ENCODE assay signal across 25 mouse cellular contexts in the genomic region with DNA sequence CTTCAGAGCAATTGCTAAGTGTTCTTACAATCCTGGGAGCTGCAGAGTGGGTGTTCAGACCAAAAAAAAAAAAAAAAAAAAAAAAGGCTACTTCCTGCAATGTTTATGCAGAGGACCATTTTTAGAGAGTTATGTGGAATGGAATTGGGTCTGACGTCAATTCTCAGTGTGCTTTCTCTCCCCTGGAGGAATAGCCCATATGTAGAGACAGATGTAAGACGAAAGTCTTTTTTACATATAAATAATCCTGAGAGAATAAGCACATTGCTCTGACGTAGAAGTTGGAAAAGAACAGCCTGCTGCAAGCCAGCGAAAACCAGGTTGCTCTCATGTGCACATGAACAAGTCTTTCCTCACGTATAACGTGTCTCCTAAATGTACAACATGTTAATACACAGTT. TPM values are rescaled to one million over a fixed set of nuclear protein-coding genes. Genes with fewer than 3 reads are reported as not detected.
DNase-seq lines count a peak whose midpoint lies in the region; ATAC-seq and TF ChIP-seq lines count a peak whose summit lies in the region.
"Had no signal": no experiment of that assay in that cellular context is flagged by ENCODE, and none has a peak within 500 bp of the region (broad histone marks: within the 10 kb centered on the region; RNA-seq: fewer than 3 reads in every experiment).

No protein-coding gene starts in this region.

- intact Hi-C loops in left cerebral cortex, postnatal 36 days (cut with DNase I): no loop called here

- DNase-seq in frontal cortex, adult 2 months (ENCODE audit: extremely low spot score in 1 of 2, low spot score in 1 of 2): peak; percentile 18 to 58
- no peak for DNase-seq in frontal cortex, postnatal 14 days (ENCODE audit: low spot score in 2 of 2)
- DNase-seq in liver, postnatal 0 days: no peak
- peak; percentile 2 for DNase-seq in brain, embryonic 14.5 days (ENCODE audit: low read depth)
- peak; percentile 24 to 32 for DNase-seq in left cerebral cortex, postnatal 36 days (ENCODE audit: low spot score in 2 of 2)
- DNase-seq in hindbrain, embryonic 11.5 days (ENCODE audit: low spot score): no peak
- DNase-seq in heart, adult 8-10 months (ENCODE audit: low spot score): no peak
- DNase-seq: adrenal gland, postnatal 25 days; cerebellum, adult 11-12 months; cerebellum, postnatal 10 days; gastrocnemius, adult 2 months; heart, postnatal 36 days; kidney, adult 8-10 months; kidney, postnatal 10 days; lung, adult 2 months; lung, postnatal 14 days had no signal

- 0 out of 2 replicates have a peak, but pooled peaks cover 7% of the 10 kb centered on the region for H3K9me3 ChIP-seq in liver, embryonic 12.5 days (replicated peaks)
- H3K9me3 ChIP-seq in liver, postnatal 0 days (ENCODE audit: low read length): no peaks in the 10 kb centered on the region
- H3K9me3 ChIP-seq in hindbrain, embryonic 11.5 days (ENCODE audit: control insufficient read depth, low read length): no peaks in the 10 kb centered on the region
- H3K9me3 ChIP-seq: embryonic facial prominence, embryonic 13.5 days; forebrain, embryonic 12.5 days; heart, embryonic 15.5 days; hindbrain, embryonic 15.5 days; limb, embryonic 13.5 days; midbrain, embryonic 12.5 days had no signal

- no peak overlapping the region for H3K9ac ChIP-seq in liver, embryonic 12.5 days
- no peak overlapping the region for H3K9ac ChIP-seq in liver, postnatal 0 days (replicated peaks)
- no peak overlapping the region for H3K9ac ChIP-seq in hindbrain, embryonic 11.5 days (ENCODE audit: low read depth, low read length)
- H3K9ac ChIP-seq: embryonic facial prominence, embryonic 13.5 days; forebrain, embryonic 12.5 days; heart, embryonic 15.5 days; hindbrain, embryonic 15.5 days; limb, embryonic 13.5 days; midbrain, embryonic 12.5 days had no signal

- no peak overlapping the region for H3K4me2 ChIP-seq in liver, embryonic 12.5 days
- no peak overlapping the region for H3K4me2 ChIP-seq in liver, postnatal 0 days (ENCODE audit: low read depth, low read length)
- H3K4me2 ChIP-seq in hindbrain, embryonic 11.5 days (replicated peaks; ENCODE audit: low read depth, low read length): no peak overlapping the region
- H3K4me2 ChIP-seq: embryonic facial prominence, embryonic 13.5 days; forebrain, embryonic 12.5 days; heart, embryonic 15.5 days; hindbrain, embryonic 15.5 days; limb, embryonic 13.5 days; midbrain, embryonic 12.5 days had no signal

- H3K27ac ChIP-seq in liver, embryonic 12.5 days: peak overlapping the region; percentile 10; the same call in 1 of the 2 replicates
- H3K27ac ChIP-seq in liver, postnatal 0 days (ENCODE audit: low read depth): no peak overlapping the region
- H3K27ac ChIP-seq in hindbrain, embryonic 11.5 days (ENCODE audit: low read depth, low read length): no peak overlapping the region
- H3K27ac ChIP-seq: embryonic facial prominence, embryonic 13.5 days; forebrain, embryonic 12.5 days; gastrocnemius, adult 2 months; heart, embryonic 15.5 days; hindbrain, embryonic 15.5 days; limb, embryonic 13.5 days; midbrain, embryonic 12.5 days had no signal

- no peak for TF ChIP-seq CTCF in liver, postnatal 0 days (IDR thresholded peaks at IDR 0.05; ENCODE audit: low read depth)
- no peak for TF ChIP-seq CTCF in brain, embryonic 14.5 days (IDR thresholded peaks at IDR 0.05; ENCODE audit: borderline replicate concordance, extremely low read depth, insufficient read depth, insufficient read length)

- peaks cover 76% of the 10 kb centered on the region for H3K4me1 ChIP-seq in liver, embryonic 12.5 days
- H3K4me1 ChIP-seq in liver, postnatal 0 days (ENCODE audit: insufficient read depth): peaks cover 9% of the 10 kb centered on the region
- no peaks in the 10 kb centered on the region for H3K4me1 ChIP-seq in hindbrain, embryonic 11.5 days (replicated peaks; ENCODE audit: control insufficient read depth, insufficient read depth, low read length)
- H3K4me1 ChIP-seq: embryonic facial prominence, embryonic 13.5 days; forebrain, embryonic 12.5 days; heart, embryonic 15.5 days; hindbrain, embryonic 15.5 days; limb, embryonic 13.5 days; midbrain, embryonic 12.5 days had no signal

- 80% methylated on average over 6 of the region's 6 CpGs for WGBS in liver, embryonic 12.5 days (ENCODE audit: insufficient replicate concordance)
- WGBS in liver, postnatal 0 days (ENCODE audit: insufficient replicate concordance): 91% methylated on average over 6 of the region's 6 CpGs
- 94% methylated on average over 6 of the region's 6 CpGs for WGBS in hindbrain, embryonic 11.5 days

- H3K4me3 ChIP-seq in liver, embryonic 12.5 days: no peak overlapping the region
- H3K4me3 ChIP-seq in liver, postnatal 0 days (ENCODE audit: low read depth, low read length): no peak overlapping the region
- H3K4me3 ChIP-seq in hindbrain, embryonic 11.5 days (ENCODE audit: low read depth, low read length): no peak overlapping the region
- H3K4me3 ChIP-seq: embryonic facial prominence, embryonic 13.5 days; erythroblast, embryonic 14.5 days; forebrain, embryonic 12.5 days; gastrocnemius, adult 2 months; heart, embryonic 15.5 days; hindbrain, embryonic 15.5 days; limb, embryonic 13.5 days; midbrain, embryonic 12.5 days had no signal

- no peak for TF ChIP-seq POLR2A in brain, embryonic 14.5 days (IDR thresholded peaks at IDR 0.05; ENCODE audit: borderline replicate concordance, extremely low read depth, insufficient read depth, insufficient read length, poor library complexity, severe bottlenecking)

- ATAC-seq in liver, embryonic 12.5 days: no peak
- ATAC-seq in liver, postnatal 0 days: no peak
- ATAC-seq in hindbrain, embryonic 11.5 days (ENCODE audit: low FRiP score): no peak
- ATAC-seq: CD4-positive, CD25-positive, alpha-beta regulatory T cell, adult 4 months had no signal

- H3K27me3 ChIP-seq in liver, embryonic 12.5 days (replicated peaks): no peaks in the 10 kb centered on the region
- H3K27me3 ChIP-seq in liver, postnatal 0 days (ENCODE audit: insufficient read depth, low read length): no peaks in the 10 kb centered on the region
- H3K27me3 ChIP-seq in hindbrain, embryonic 11.5 days (ENCODE audit: control insufficient read depth, insufficient read depth, low read length): no peaks in the 10 kb centered on the region
- H3K27me3 ChIP-seq: embryonic facial prominence, embryonic 13.5 days; forebrain, embryonic 12.5 days; heart, embryonic 15.5 days; hindbrain, embryonic 15.5 days; limb, embryonic 13.5 days; midbrain, embryonic 12.5 days had no signal

- no peak for TF ChIP-seq EP300 in liver, postnatal 0 days (IDR thresholded peaks at IDR 0.05; ENCODE audit: low read depth)

- peaks cover 62% of the 10 kb centered on the region for H3K36me3 ChIP-seq in liver, embryonic 12.5 days
- H3K36me3 ChIP-seq in liver, postnatal 0 days (replicated peaks; ENCODE audit: insufficient read depth, low read length): peaks cover 2% of the 10 kb centered on the region; the same call in 1 of the 2 replicates
- 0 out of 2 replicates have a peak, but pooled peaks cover 2% of the 10 kb centered on the region for H3K36me3 ChIP-seq in hindbrain, embryonic 11.5 days (ENCODE audit: control insufficient read depth, insufficient read depth, low read length)

RNA-seq across cellular contexts. Expression of gene Ppp2r1b, which starts 25.4 kb away (rescaled TPM):
- 14.0 and 16.8 TPM in 2 replicates for polyA plus RNA-seq in frontal cortex, adult 2 months (2012; rRNA removed)
- polyA plus RNA-seq in liver, embryonic 12.5 days (2016; fragmentation: Nextera tagmentation; extraction: Ambion mirVana): 131 and 137 TPM in 2 replicates
- 18.8 and 29.0 TPM in 2 replicates for polyA plus RNA-seq in liver, postnatal 0 days (2015; fragmentation: Nextera tagmentation; extraction: Ambion mirVana)
- 32.2 and 38.5 TPM in 2 replicates for polyA plus RNA-seq in brain, embryonic 14.5 days (2012; rRNA removed)
- total RNA-seq in left cerebral cortex, postnatal 36 days (2021): 10 to 100 TPM; 13.6 to 15.4 TPM
- polyA plus RNA-seq in hindbrain, embryonic 11.5 days (2014; fragmentation: Nextera tagmentation; extraction: Ambion mirVana): 105 and 118 TPM in 2 replicates
- total RNA-seq in heart, adult 8-10 months (2022): 10 to 100 TPM in 2 of 4 experiments, 1 to 10 TPM in 2; 6.5 to 11.8 (median 9.8) TPM

RNA-seq across cellular contexts. Expression of gene 1110032A03Rik, which starts 44.4 kb away (rescaled TPM):
- polyA plus RNA-seq in frontal cortex, adult 2 months (2012; rRNA removed): 80.4 and 90.8 TPM in 2 replicates
- polyA plus RNA-seq in liver, embryonic 12.5 days (2016; fragmentation: Nextera tagmentation; extraction: Ambion mirVana): 14.5 and 15.1 TPM in 2 replicates
- polyA plus RNA-seq in liver, postnatal 0 days (2015; fragmentation: Nextera tagmentation; extraction: Ambion mirVana): 34.6 and 36.2 TPM in 2 replicates
- polyA plus RNA-seq in brain, embryonic 14.5 days (2012; rRNA removed): 46.5 and 50.1 TPM in 2 replicates
- 10 to 100 TPM; 35.2 to 37.2 TPM for total RNA-seq in left cerebral cortex, postnatal 36 days (2021)
- 38.5 and 42.3 TPM in 2 replicates for polyA plus RNA-seq in hindbrain, embryonic 11.5 days (2014; fragmentation: Nextera tagmentation; extraction: Ambion mirVana)
- 10 to 100 TPM; 12.0 to 15.6 (median 13.6) TPM for total RNA-seq in heart, adult 8-10 months (2022)

RNA-seq across cellular contexts. Expression of gene Alg9, which starts 44.9 kb away (rescaled TPM):
- polyA plus RNA-seq in frontal cortex, adult 2 months (2012; rRNA removed): 22.5 and 23.5 TPM in 2 replicates
- polyA plus RNA-seq in liver, embryonic 12.5 days (2016; fragmentation: Nextera tagmentation; extraction: Ambion mirVana): 20.9 and 23.1 TPM in 2 replicates
- 7.5 and 8.6 TPM in 2 replicates for polyA plus RNA-seq in liver, postnatal 0 days (2015; fragmentation: Nextera tagmentation; extraction: Ambion mirVana)
- 52.4 and 53.9 TPM in 2 replicates for polyA plus RNA-seq in brain, embryonic 14.5 days (2012; rRNA removed)
- total RNA-seq in left cerebral cortex, postnatal 36 days (2021): 10 to 100 TPM; 24.3 to 26.0 TPM
- 38.3 and 39.3 TPM in 2 replicates for polyA plus RNA-seq in hindbrain, embryonic 11.5 days (2014; fragmentation: Nextera tagmentation; extraction: Ambion mirVana)
- total RNA-seq in heart, adult 8-10 months (2022): 10 to 100 TPM in 3 of 4 experiments, 1 to 10 TPM in 1; 8.2 to 12.5 (median 11.4) TPM

RNA-seq across cellular contexts. Expression of gene Fdxacb1, which starts 51.7 kb away (rescaled TPM):
- 5.5 and 6.2 TPM in 2 replicates for polyA plus RNA-seq in frontal cortex, adult 2 months (2012; rRNA removed)
- polyA plus RNA-seq in liver, embryonic 12.5 days (2016; fragmentation: Nextera tagmentation; extraction: Ambion mirVana): 11.5 and 13.7 TPM in 2 replicates
- 4.9 and 6.6 TPM in 2 replicates for polyA plus RNA-seq in liver, postnatal 0 days (2015; fragmentation: Nextera tagmentation; extraction: Ambion mirVana)
- polyA plus RNA-seq in brain, embryonic 14.5 days (2012; rRNA removed): 8.0 and 8.3 TPM in 2 replicates
- 1 to 10 TPM; 4.4 to 6.0 TPM for total RNA-seq in left cerebral cortex, postnatal 36 days (2021)
- polyA plus RNA-seq in hindbrain, embryonic 11.5 days (2014; fragmentation: Nextera tagmentation; extraction: Ambion mirVana): 13.4 and 15.5 TPM in 2 replicates
- total RNA-seq in heart, adult 8-10 months (2022): 1 to 10 TPM; 4.9 to 6.9 (median 5.1) TPM

Comparison
In these comparisons a context has a peak if more than half of its experiments do, and no peak if none do; other contexts are left out.
1. DNase-seq: peak in frontal cortex, adult 2 months (2 of 2), brain, embryonic 14.5 days (single experiment) and left cerebral cortex, postnatal 36 days (2 of 2); none in frontal cortex, postnatal 14 days (0 of 2), liver, postnatal 0 days (single experiment), hindbrain, embryonic 11.5 days (single experiment) and heart, adult 8-10 months (single experiment).